Mouse (Mus musculus): ENCODE measurements at regions not wholly inside any gene's neighbourhood (a gene's known extent, or its start where the extent isn't known, plus 50 kb on each side); places are given as distances from the start of the nearest gene placed in this dataset.

DNA sequence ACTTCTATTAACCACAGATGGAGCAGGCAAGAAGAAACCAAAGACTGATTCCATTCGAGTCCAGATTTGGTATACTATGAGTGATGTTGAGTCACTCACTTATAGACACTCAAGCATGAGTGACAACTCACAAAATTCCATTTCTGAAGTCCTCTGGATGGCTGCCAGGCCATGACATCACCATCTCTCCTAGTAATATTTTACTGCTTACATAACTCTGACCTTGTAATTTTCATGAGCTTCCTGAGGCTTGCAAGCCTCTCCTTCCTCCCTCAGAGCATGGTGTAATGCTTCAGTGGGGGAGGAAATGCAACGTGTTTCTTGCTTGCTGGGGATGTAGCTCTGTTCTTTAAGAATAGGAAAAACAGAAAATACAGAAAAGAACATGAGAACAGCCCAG is 121.2 kb upstream of the Mpped2 start:
- H3K4me2 ChIP-seq (ENCODE audit: low read depth, severe bottlenecking): no peak overlapping the region
- ATAC-seq (ENCODE audit: insufficient number of reproducible peaks, low FRiP score, low TSS enrichment, low read depth) (no peak), DNase-seq (ENCODE audit: low spot score) (no peak)
- no peaks in the 10 kb centered on the region for H3K9me3 ChIP-seq (ENCODE audit: control insufficient read depth, low read length)
- 62% methylated on average over 2 of the region's 2 CpGs for WGBS
- H3K36me3 ChIP-seq (ENCODE audit: control insufficient read depth, insufficient read depth, low read length): no peaks in the 10 kb centered on the region
- H3K4me3 ChIP-seq (ENCODE audit: low read depth, low read length): no peak overlapping the region
- no peak overlapping the region for H3K9ac ChIP-seq (ENCODE audit: low read length)
- peaks cover 6% of the 10 kb centered on the region; the same call in 1 of the 2 replicates for H3K4me1 ChIP-seq (ENCODE audit: control insufficient read depth, insufficient read depth, low read length)
- no peaks in the 10 kb centered on the region for H3K27me3 ChIP-seq (ENCODE audit: control insufficient read depth, insufficient read depth, low read length)
- H3K27ac ChIP-seq (replicated peaks; ENCODE audit: low read depth, low read length): no peak overlapping the region

DNA sequence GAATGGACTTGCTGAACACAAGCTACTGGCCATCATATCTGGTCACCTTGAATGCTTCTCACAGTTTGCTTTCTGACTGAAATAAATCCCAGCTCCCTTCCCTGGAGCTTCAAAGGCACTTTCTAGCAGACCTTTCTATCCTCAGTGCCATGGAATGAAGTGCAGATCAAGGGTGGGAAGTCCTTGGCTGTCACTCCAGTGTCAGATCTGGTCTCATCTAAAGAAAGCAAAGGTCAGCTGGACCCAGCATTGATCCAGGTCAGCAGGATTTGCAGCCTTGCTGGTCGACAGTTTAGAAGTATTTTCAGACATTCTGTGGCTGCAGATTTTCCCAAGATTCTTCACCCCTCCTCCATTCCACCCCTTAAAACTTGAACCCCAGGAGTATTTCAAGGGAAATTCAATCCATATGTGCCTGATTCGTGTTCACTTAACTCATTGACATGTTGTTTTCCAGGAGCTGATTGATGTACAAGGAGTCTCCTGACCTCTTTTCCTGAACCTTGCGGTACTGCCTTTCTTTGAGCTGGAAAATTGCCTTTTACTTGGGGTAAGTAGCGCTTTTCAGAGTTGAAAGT is 116.2 kb upstream of the Mpped2 start:
- DNase-seq (ENCODE audit: low spot score): peak; percentile 55
- H3K9ac ChIP-seq (ENCODE audit: low read length): no peak overlapping the region
- H3K4me1 ChIP-seq (ENCODE audit: control insufficient read depth, insufficient read depth, low read length): peaks cover 13% of the 10 kb centered on the region
- H3K9me3 ChIP-seq (ENCODE audit: control insufficient read depth, low read length): no peaks in the 10 kb centered on the region
- H3K4me2 ChIP-seq (ENCODE audit: low read depth, severe bottlenecking): no peak overlapping the region
- peak; percentile 79 for ATAC-seq (ENCODE audit: insufficient number of reproducible peaks, low FRiP score, low TSS enrichment, low read depth)
- no peak overlapping the region for H3K27ac ChIP-seq (replicated peaks; ENCODE audit: low read depth, low read length)
- H3K4me3 ChIP-seq (ENCODE audit: low read depth, low read length): no peak overlapping the region
- H3K36me3 ChIP-seq (ENCODE audit: control insufficient read depth, insufficient read depth, low read length): no peaks in the 10 kb centered on the region
- no peaks in the 10 kb centered on the region for H3K27me3 ChIP-seq (ENCODE audit: control insufficient read depth, insufficient read depth, low read length)
- 10% methylated on average over 4 of the region's 4 CpGs for whole genome bisulfite sequencing

DNA sequence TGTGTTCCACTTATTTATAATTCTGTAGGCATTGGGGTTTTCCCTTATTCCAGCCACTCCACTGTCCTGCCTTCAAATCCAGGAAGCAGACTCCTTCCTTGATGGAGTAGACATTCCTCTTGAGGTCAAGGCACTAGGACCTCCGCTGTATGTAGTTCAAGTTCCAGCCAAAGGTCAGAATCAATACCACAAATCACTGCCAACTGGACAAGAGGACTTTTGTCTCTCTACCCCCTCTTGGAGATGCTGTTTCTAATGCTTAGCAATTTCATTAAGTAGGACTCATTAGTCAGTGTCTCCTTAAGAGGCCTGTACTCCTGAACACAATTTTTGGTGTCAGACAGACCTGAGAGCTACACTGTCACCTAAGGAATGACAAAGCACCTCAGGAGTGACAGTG is 115.0 kb upstream of the Mpped2 start:
- H3K27me3 ChIP-seq (ENCODE audit: control insufficient read depth, insufficient read depth, low read length): no peaks in the 10 kb centered on the region
- no peak overlapping the region for H3K27ac ChIP-seq (replicated peaks; ENCODE audit: low read depth, low read length)
- no peak overlapping the region for H3K4me2 ChIP-seq (ENCODE audit: low read depth, severe bottlenecking)
- ATAC-seq (ENCODE audit: insufficient number of reproducible peaks, low FRiP score, low TSS enrichment, low read depth) (no peak), DNase-seq (ENCODE audit: low spot score) (no peak)
- H3K36me3 ChIP-seq (ENCODE audit: control insufficient read depth, insufficient read depth, low read length): no peaks in the 10 kb centered on the region
- H3K9ac ChIP-seq (ENCODE audit: low read length): no peak overlapping the region
- WGBS: 30% methylated on average over 1 of the region's 1 CpGs
- peaks cover 13% of the 10 kb centered on the region for H3K4me1 ChIP-seq (ENCODE audit: control insufficient read depth, insufficient read depth, low read length)
- no peak overlapping the region for H3K4me3 ChIP-seq (ENCODE audit: low read depth, low read length)
- H3K9me3 ChIP-seq (ENCODE audit: control insufficient read depth, low read length): no peaks in the 10 kb centered on the region

DNA sequence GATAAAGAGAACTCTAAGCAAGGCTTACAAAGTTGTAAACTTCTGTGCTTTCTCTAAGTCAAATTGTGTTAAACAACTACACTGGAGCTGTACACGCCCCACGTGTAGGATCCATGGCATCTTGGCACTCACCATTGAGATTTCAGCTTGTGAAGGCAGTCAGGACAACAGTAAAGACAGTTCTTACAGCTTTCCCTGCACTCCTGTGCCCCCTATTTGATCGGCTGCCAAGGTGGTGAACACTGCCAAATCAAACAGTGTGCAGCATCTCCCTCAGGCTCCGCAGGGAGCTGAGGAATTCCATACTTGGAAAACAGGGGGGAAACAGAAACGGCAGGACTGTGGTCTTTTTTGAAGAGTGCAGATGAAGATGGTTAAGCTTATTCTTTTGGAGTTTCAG is 112.4 kb upstream of the Mpped2 start:
- H3K9me3 ChIP-seq (ENCODE audit: control insufficient read depth, low read length): no peaks in the 10 kb centered on the region
- no peak overlapping the region for H3K27ac ChIP-seq (replicated peaks; ENCODE audit: low read depth, low read length)
- 70% methylated on average over 5 of the region's 5 CpGs for WGBS
- no peak for ATAC-seq (ENCODE audit: insufficient number of reproducible peaks, low FRiP score, low TSS enrichment, low read depth)
- no peak overlapping the region for H3K4me3 ChIP-seq (ENCODE audit: low read depth, low read length)
- H3K4me1 ChIP-seq (ENCODE audit: control insufficient read depth, insufficient read depth, low read length): peaks cover 13% of the 10 kb centered on the region
- no peak for DNase-seq (ENCODE audit: low spot score)
- H3K9ac ChIP-seq (ENCODE audit: low read length): no peak overlapping the region
- no peaks in the 10 kb centered on the region for H3K36me3 ChIP-seq (ENCODE audit: control insufficient read depth, insufficient read depth, low read length)
- H3K27me3 ChIP-seq (ENCODE audit: control insufficient read depth, insufficient read depth, low read length): no peaks in the 10 kb centered on the region
- H3K4me2 ChIP-seq (ENCODE audit: low read depth, severe bottlenecking): no peak overlapping the region

DNA sequence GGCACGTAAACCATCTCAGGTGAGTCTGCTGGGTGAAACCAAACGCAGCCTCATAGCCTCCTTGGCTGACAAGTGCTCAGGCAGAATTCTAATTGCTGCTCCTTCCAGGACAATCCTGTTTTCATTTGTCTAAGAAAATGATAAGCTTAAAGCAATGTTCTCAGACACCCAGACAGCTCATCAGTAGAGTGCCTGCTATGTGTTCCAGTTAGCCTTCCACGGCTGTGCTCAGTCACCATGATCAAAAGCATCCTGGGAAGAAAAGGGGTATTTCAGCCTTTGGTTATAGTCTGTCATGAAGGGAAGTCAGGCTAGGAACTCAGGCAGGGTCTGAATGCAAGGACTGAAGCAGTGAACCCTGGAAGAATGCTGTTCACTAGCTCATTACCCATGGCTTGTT is 71.8 kb upstream of the Mpped2 start:
- Histone ChIP-seq H3K27me3 (ENCODE audit: control insufficient read depth, insufficient read depth, low read length) (no peaks in the 10 kb centered on the region), H3K4me2 (ENCODE audit: low read depth, severe bottlenecking) (no peak overlapping the region), H3K27ac (replicated peaks; ENCODE audit: low read depth, low read length) (no peak overlapping the region), H3K9me3 (ENCODE audit: control insufficient read depth, low read length) (no peaks in the 10 kb centered on the region), H3K4me3 (ENCODE audit: low read depth, low read length) (no peak overlapping the region), H3K4me1 (ENCODE audit: control insufficient read depth, insufficient read depth, low read length) (no peaks in the 10 kb centered on the region), H3K9ac (ENCODE audit: low read length) (no peak overlapping the region), H3K36me3 (ENCODE audit: control insufficient read depth, insufficient read depth, low read length) (no peaks in the 10 kb centered on the region)
- no peak for ATAC-seq (ENCODE audit: insufficient number of reproducible peaks, low FRiP score, low TSS enrichment, low read depth)
- no peak for DNase-seq (ENCODE audit: low spot score)
- 85% methylated on average over 3 of the region's 3 CpGs for WGBS

DNA sequence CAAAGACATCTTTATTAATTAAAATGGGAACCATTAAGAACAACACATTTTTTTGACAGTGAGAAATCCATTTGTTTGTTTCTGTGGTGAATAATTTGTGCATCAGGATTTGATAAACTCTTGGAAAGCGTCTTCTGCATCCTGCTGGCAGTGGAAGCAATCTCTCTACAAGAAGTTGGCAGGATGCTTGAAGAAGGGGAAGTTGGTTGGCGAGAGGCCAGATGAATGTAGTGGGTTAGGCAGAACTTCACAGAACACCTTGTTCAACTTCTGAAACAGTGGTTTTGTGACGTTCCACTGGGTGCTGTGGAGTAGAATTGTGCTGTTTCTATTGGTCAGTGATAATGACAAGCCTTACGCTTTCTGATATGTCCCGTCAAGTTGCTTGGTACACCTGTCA is 70.7 kb upstream of the Mpped2 start:
- no peak for DNase-seq (ENCODE audit: low spot score)
- Histone ChIP-seq H3K36me3 (ENCODE audit: control insufficient read depth, insufficient read depth, low read length) (no peaks in the 10 kb centered on the region), H3K9me3 (ENCODE audit: control insufficient read depth, low read length) (no peaks in the 10 kb centered on the region), H3K9ac (ENCODE audit: low read length) (no peak overlapping the region), H3K27me3 (ENCODE audit: control insufficient read depth, insufficient read depth, low read length) (no peaks in the 10 kb centered on the region), H3K4me1 (ENCODE audit: control insufficient read depth, insufficient read depth, low read length) (no peaks in the 10 kb centered on the region), H3K4me2 (ENCODE audit: low read depth, severe bottlenecking) (no peak overlapping the region), H3K27ac (replicated peaks; ENCODE audit: low read depth, low read length) (no peak overlapping the region), H3K4me3 (ENCODE audit: low read depth, low read length) (no peak overlapping the region)
- ATAC-seq (ENCODE audit: insufficient number of reproducible peaks, low FRiP score, low TSS enrichment, low read depth): no peak
- WGBS: 91% methylated on average over 5 of the region's 5 CpGs

DNA sequence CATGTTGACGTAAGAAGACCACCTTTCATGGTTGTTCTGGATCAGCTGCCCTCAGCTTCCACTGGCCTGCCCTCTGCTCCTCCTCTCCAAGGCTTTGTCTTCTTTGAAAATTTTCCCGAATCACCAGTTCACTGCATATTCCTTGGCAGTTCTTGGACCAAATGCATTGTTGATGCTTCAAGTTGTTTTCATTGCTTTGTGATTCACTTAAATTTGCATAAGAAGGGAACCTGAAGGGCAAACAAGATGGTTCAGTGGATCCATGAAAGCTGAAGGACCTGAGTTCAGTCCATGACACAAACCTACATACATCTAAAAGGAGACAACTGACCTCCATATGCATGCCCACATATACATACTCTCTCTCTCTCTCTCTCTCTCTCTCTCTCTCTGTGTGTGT is 69.4 kb upstream of the Mpped2 start:
- no peak overlapping the region for H3K9ac ChIP-seq (ENCODE audit: low read length)
- no peaks in the 10 kb centered on the region for H3K27me3 ChIP-seq (ENCODE audit: control insufficient read depth, insufficient read depth, low read length)
- 89% methylated on average over 2 of the region's 2 CpGs for WGBS
- no peaks in the 10 kb centered on the region for H3K9me3 ChIP-seq (ENCODE audit: control insufficient read depth, low read length)
- ATAC-seq (ENCODE audit: insufficient number of reproducible peaks, low FRiP score, low TSS enrichment, low read depth) (no peak), DNase-seq (ENCODE audit: low spot score) (no peak)
- no peak overlapping the region for H3K4me2 ChIP-seq (ENCODE audit: low read depth, severe bottlenecking)
- no peak overlapping the region for H3K27ac ChIP-seq (replicated peaks; ENCODE audit: low read depth, low read length)
- H3K36me3 ChIP-seq (ENCODE audit: control insufficient read depth, insufficient read depth, low read length): no peaks in the 10 kb centered on the region
- H3K4me3 ChIP-seq (ENCODE audit: low read depth, low read length): no peak overlapping the region
- no peaks in the 10 kb centered on the region for H3K4me1 ChIP-seq (ENCODE audit: control insufficient read depth, insufficient read depth, low read length)

DNA sequence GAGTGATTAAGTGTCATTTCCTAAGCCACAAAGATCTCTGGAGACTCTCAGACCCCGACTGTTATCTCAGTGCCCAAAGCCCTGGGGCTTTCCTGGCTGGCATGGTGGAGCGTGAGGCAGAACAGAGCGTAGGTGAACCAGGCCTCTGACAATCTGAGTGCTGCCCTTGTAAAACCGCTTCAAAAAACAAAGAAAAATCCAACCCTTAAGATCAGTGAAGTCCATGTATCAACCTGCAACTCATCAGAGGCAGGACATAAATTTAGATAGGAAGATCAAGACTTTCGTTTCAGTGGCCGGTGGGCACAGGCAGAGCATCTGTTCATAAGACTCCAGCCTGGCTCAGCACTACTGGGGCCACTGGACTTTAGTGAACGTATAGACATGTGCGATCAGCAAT is 61.1 kb upstream of the Mpped2 start:
- WGBS: 59% methylated on average over 8 of the region's 8 CpGs

More for the DNA sequence above, 61.1 kb upstream of the Mpped2 start:
- no peak overlapping the region for H3K4me3 ChIP-seq (ENCODE audit: low read depth, low read length)
- H3K4me2 ChIP-seq (ENCODE audit: low read depth, severe bottlenecking): no peak overlapping the region
- no peak overlapping the region for H3K9ac ChIP-seq (ENCODE audit: low read length)
- H3K27me3 ChIP-seq (ENCODE audit: control insufficient read depth, insufficient read depth, low read length): no peaks in the 10 kb centered on the region
- no peaks in the 10 kb centered on the region for H3K36me3 ChIP-seq (ENCODE audit: control insufficient read depth, insufficient read depth, low read length)
- ATAC-seq (ENCODE audit: insufficient number of reproducible peaks, low FRiP score, low TSS enrichment, low read depth) (no peak), DNase-seq (ENCODE audit: low spot score) (no peak)
- no peaks in the 10 kb centered on the region for H3K4me1 ChIP-seq (ENCODE audit: control insufficient read depth, insufficient read depth, low read length)
- no peak overlapping the region for H3K27ac ChIP-seq (replicated peaks; ENCODE audit: low read depth, low read length)
- no peaks in the 10 kb centered on the region for H3K9me3 ChIP-seq (ENCODE audit: control insufficient read depth, low read length)
